Mouse (Mus musculus) ES-E14 (cell line): ENCODE measurements at regions not wholly inside any gene's neighbourhood (a gene's known extent, or its start where the extent isn't known, plus 50 kb on each side); places are given as distances from the start of the nearest gene placed in this dataset.

ENCODE experiments used
- MAFK ChIP-seq: IDR thresholded peaks from 2 replicates; pipeline ENCODE4 v1.6.1; 2014; ENCODE audit warnings: mild to moderate bottlenecking, low read depth, low read length, inconsistent platforms; ENCODE audit not compliant: insufficient read depth
- ZC3H11A ChIP-seq: IDR thresholded peaks from 2 replicates; pipeline ENCODE4 v1.6.1; 2012; ENCODE audit warnings: low read depth, mild to moderate bottlenecking, inconsistent platforms, low read length, borderline replicate concordance
- ZNF384 ChIP-seq: IDR thresholded peaks from 2 replicates; pipeline ENCODE4 v1.6.1; 2012; ENCODE audit warnings: low read depth, low read length, inconsistent platforms

DNA sequence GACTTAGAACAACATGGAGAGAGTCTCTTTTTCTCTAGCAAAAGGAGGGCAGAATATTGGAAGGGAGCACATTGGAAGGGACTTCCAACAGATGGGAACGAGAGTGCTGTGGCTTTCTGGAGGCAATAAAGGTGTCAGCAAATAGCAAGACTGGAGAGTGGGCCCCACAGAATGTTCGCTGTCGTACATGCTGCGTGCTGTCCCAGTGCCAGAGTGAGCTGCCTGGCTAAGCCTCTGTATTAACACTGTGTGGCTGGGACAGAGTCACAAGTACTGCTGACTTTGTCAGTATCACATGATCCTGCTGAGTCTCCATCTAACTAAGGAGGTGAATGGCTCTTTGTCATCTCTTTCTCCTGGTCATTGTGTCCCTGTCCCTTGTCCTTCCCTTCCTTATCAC lies 149.9 kb downstream of the Nrip1 start:
- TF ChIP-seq ZC3H11A (no peak), MAFK (no peak), ZNF384 (no peak)
